Mouse (Mus musculus): ENCODE data around the gene Zfp13.
"Not testable (repeated sequence)": the region's sequence is repeated elsewhere in the genome, so short reads cannot be mapped to it uniquely, and the experiment has no call there.

The Zfp13 gene

DNA sequence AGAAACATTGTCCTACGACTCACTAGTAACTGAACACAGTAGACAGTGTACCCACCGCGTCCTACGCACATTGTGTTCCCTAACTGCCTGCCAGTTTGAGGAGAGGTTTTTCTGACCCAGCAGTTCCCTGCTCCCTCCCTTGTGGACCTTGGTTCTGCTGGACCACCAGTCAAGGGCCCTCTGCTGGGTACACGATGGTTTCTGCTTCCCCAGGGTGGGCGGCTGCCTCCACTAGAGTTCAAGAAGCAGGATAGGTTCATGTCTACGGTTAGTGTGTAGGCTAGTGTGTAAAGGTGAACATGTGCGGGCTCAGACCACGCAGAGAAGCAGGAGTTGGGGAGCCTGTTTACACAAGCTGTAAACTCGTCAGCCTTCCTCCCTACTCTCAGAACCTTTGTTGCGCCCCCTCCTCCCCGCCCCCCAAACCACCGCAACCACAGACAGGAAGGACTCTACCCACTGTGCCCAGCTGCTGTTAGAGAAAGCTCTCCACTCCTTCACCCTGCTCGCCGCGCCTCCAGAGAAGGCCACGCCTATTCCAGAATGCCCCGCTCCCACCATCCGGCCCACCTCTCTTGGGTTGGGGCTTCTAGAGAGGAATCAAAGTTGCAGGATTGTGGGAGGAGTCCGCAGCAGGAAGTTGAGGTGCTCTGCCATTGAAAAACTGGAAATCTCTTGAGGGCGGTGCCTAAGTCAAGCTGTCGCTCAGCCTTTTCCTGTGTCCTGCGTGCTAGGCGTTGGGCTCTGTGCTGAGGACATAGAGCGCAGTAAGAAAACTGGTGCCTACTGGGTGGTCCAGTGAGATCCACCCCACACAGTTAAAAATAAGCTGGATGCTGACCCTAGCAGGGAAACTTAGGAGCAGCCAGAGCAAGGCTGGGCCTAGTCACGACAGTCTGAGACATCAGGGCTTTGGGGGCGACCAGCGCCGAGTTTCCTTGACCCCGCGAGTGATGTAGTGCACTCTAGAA is at the start of gene Zfp13:
Gene Zfp13 (minus strand): TSS at position 906 of the 971 bp plus-strand sequence.
- DNase-seq (ENCODE audit: low spot score), result peak; percentile 89

DNA sequence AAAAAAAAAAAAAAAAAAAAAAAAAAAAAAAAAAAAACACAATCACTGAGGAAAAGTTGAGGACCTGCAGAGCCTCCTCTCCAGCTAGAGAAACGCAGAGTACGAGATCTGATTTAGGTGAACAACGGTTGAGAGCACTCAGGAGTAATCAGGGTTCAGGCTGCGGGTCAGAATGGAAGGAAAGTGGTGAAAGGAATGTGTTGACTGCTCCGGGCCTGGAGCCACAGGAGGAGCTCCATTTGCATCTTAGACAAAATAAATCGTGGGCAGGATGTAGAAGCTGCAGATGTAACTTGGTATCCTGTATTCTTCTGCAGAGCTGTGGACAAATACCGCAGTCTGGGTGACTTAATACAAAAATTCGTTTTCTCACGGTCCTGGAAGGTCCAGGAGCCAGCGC is 46.6 kb upstream of the Zfp13 start:
- no peak for DNase-seq (ENCODE audit: low spot score)

DNA sequence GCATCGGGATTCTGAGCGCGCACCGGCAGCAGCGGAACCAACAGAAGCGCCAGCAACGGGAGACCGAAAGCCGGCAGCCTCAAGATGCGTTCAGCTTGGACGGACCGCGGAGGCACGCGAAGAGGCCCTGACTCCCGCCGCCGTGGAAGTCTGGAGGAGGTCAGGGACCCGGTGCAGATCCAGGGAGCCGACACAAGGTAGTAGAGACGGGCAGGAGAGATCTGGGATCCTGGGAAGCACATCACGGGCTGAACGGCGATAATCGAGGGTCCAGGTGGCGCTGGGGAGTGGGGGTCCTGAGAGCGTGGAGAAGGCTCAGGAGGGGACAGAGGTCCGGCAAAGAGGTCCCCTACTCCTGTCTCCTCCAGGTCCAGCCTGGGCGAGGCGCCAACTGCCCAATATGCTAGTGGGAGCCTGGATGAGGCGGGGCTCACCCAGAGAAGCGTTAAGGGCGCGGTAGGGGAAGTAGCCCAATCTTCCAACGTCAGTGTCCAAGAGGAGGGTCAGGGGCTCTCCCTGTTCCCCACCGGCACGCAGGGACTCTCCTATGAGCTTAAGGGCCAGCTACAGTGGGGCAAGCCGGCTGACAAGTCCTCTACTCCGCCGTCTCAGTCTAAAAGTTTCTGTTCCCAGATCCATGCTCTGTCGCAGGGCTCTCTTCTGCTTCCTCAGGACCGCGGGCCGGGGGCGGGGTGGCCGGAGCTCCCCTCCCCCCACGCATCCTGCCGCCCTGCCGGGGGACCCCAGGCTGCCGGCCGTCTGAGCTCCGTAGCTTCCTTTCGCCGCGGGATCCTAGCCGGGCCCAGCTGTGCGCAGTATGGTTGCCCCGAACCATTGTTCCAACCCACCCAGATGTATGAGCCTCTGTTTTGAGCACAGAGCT is 45.6 kb upstream of the Zfp13 start, which contains the start of gene Mmp25:
Gene Mmp25 (minus strand): TSS at position 665 of the 883 bp plus-strand sequence.
- DNase-seq (ENCODE audit: low spot score), result no peak

DNA sequence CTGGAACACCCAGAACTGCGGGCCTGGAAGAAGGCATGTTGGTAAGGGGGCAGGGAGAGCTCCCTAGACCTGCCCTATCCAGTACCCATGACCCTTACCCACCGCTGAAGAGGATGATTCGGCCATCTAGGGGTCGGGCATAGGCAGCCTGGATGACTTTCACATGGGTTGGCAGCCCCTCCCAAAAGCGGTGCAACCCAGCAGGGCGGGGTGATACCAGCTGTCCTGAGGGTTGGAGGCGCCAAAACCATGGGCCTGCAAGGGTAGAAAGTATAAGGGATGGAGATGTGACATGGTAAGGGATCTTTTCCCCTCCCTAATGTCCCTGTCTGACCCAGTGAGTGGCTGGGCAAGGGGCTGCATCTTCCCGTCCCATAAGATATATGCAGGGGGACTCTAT is 32.0 kb upstream of the Zfp13 start:
- no peak for DNase-seq (ENCODE audit: low spot score)

DNA sequence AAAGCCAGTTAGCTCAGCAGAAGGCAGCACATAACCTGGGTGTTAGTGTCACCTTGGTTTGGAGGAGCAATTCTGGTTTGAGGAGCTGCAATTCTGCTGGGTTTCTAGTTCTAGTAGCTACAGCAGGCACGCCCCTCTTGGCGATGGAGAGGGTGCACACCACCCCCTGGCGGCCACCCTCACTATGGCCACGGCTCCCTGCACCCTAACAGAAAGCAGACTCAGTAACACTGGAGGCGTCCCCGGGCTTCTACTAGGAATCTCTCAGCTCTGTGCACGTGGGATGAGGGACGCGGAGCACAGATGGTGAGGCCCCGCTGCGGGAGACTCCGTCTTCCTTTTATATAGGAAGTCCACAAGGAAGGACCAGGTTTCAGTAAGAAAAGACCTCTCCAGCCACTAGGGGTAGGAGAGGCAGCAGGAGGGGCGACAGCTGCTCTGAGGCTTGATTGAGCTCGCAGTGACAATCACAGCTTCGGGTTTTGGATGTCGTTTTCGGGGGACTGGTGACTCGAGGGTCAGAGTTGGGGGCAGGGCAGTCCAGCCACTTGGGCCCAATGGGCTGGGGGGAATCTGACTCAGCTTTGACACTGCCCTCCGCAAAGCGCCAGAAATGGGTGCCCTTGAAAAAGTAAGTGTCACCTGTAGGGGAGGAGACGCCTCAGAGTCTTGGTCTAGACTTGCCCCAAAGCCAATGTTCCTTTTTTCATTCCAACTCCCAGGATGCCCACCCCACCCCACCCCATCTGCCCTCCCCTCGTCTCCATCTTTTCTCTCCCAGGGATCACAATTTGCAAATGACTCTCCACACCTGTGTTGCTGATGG is 31.1 kb upstream of the Zfp13 start:
- DNase-seq (ENCODE audit: low spot score), result peak; percentile 58

DNA sequence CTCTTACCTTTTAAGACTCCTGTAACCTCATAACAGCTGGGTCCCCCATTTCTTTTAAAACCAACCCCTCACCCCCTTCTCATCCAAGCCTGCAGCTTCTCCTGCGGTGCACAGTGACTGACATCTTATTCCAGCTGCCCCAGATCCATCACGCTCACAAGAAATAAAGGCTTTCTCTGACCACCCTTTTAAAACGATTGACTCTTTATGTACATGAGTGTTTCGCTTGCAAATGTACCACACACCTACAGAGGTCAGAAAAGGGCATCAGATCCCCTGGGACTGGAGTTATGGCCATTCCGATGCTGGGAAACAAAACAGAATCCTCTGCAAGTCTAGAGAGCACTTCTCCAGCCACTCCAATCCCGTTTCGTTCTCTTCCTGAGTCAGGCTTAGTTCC is 28.5 kb upstream of the Zfp13 start:
- no peak for DNase-seq (ENCODE audit: low spot score)

DNA sequence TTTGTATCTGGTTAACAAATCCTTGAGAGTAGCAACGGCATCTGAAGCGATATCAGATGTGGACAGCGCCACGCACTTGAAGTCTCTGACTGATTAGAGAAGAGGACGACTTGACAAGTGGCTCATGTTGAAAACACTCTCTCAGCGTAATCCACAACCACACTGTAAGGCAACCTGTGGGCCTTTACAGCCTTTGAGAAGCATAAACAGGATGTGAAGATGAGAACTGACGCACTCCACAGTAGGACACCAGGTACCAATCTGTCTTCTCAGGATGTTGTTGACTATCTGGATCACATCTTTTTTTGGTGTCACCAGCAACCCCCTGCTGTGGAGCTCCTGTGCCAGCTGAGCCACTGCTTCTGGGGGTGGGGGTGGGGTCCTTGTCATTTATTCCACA is 21.1 kb upstream of the Zfp13 start:
- DNase-seq (ENCODE audit: low spot score), result no peak

DNA sequence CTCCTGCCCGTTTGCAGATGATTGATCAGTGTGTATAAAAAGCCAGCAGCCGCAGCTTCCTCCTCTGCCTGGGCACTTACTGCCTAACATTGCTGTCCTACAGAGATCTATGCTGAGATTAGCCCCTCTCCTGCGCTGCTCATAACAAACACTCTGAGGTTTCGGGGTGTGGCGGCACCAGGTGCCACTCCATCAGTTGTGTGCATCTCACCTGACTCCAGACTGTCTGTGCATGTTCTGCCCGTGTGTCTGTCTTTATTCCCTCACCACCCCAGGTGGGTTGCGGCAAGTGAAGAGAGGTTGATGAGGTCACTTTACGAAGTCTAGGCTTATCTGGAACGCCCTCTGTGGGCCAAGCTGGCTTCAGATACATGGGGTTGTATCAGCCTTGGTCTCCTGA is 17.8 kb upstream of the Zfp13 start:
- DNase-seq (ENCODE audit: low spot score), result no peak

DNA sequence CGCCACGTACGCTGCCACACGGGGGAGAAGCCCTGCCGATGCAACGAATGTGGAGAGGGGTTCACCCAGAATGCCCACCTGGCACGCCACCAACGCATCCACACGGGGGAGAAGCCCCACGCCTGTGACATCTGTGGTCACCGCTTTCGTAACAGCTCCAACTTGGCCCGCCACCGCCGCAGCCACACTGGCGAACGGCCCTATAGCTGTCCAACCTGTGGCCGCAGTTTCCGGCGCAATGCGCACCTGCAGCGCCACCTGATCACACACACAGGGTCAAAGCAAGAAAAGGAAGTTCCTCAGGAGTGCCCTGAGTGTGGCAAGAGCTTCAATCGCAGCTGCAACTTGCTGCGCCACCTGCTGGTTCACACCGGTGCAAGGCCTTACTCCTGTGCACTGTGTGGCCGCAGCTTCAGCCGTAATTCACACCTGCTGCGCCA is 11.1 kb upstream of the Zfp13 start:
- DNase-seq (ENCODE audit: low spot score), result peak; percentile 68

DNA sequence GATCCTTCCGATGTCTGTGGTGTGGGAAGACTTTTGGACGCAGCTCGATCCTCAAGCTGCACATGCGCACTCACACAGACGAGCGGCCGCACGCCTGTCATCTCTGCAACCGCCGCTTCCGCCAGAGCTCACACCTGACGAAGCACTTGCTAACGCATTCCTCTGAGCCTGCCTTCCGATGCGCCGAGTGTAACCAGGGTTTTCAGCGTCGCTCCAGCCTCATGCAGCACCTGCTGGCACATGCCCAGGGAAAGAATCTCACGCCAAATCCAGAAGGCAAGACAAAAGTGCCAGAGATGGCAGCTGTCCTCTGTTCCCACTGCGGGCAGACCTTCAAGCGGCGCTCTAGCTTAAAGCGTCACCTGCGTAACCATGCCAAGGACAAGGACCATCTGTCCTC is 10.3 kb upstream of the Zfp13 start:
- DNase-seq (ENCODE audit: low spot score), result no peak

DNA sequence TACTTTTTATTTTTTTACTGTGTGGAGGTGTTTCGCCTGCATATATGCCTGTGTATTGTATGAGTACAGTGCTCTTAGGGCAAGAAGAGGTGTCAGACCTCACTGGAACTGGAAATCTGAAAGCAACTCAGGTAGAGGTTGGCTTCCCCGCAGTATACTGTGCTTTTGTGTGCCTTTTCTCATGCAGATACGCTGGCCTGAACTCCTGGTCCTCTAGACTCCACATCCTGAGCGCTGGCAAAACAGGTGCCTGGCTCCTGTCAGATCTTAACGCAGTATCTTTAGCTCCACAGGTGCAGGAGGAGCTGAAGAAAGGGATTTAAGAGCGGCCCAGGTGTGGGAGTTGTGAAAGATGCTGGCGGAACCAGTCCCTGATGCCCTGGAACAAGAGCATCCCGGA is 5.9 kb upstream of the Zfp13 start:
- no peak for DNase-seq (ENCODE audit: low spot score)

DNA sequence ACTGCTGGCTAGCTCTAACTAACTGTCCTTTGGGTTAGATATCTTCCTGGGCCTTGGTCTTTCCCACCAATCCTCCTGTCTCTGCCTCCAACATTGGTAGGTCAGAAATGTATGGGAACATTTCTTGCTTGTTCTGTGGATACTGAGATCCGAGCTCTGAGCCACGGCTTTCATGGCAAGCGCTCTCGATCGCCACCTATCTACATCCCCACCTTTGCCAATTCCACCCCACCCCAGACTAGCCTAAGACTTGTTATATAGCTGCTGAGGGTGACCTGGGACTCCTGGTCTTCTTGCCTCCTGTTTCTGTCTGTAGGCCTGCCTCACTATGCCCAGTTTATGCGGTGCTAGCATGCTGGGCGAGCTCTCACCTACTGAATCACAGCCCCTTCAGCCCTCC is 5.1 kb upstream of the Zfp13 start:
- DNase-seq (ENCODE audit: low spot score), result no peak

DNA sequence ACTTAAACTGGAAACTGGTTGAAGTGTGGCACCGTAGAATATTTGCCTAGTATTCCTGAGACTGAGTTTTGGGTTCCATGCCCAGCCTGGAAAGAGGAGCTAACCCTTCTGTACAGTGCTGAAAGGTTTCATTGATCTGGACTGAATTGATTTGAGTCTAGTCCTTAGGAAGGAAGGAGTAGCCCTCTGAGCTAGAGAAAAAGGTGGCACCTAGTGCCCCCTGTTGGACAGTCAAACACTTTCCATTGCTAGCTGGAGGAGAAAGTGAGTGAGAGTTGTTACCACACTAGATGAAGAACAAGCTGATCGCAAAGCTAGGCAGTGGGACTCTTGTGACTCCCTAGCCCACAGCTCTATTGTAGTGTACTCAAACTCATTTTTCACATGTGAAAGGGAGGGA is 4.3 kb upstream of the Zfp13 start:
- DNase-seq (ENCODE audit: low spot score), result no peak

DNA sequence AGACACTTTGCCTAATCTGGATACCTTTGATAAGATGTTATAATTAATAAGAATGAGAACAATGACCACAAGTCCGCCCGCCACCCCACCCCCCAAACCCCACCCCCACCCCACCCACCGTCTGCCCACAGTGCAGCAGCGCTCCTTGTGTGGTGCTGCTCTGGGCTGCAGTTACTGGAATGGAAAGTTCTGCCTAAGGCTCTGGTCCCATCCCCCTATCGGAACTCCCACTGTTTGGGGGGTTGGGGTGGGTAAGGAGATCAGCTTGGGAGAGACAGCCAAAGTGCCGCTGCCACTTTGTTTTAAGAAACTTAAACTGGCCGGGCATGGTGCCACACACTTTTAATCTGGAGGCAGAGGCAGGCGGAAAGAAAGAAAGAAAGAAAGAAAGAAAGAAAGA is 3.8 kb upstream of the Zfp13 start:
- no peak for DNase-seq (ENCODE audit: low spot score)

DNA sequence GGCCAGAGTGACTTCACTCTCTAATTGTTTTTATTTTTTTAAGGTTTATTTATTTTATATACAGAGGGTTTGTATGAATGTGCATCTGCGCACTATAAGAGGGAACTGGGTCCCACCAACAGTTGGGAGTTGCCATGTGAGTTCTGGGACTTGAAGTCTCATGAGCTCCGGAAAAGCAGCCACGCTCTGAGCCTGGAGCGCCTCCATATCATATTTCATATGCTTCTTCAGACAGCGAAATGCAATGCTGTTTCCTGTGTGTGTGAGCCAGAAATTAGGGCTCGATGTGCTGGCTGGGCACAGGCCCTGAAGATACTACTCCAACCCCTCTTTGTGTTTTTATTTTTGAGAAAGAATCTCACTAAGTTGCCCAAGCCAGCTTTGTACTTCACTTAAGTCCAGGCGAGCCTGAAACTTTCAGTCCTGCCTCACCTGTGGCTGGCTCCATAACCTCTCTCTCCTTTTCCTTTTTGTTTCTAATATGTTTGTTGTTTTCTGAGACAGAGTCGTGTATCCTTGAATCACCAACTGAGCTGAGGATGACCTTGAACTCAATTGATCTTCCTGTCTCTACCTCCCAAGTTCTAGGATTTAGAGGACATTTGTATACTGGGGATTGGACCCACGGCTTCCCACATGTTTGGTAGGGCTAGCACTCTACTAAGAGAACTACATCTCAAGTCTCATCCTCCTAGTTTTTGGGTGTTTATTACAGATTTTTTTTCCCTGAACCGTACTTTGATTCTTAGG is 2.7 kb upstream of the Zfp13 start:
- DNase-seq (ENCODE audit: low spot score), result no peak

DNA sequence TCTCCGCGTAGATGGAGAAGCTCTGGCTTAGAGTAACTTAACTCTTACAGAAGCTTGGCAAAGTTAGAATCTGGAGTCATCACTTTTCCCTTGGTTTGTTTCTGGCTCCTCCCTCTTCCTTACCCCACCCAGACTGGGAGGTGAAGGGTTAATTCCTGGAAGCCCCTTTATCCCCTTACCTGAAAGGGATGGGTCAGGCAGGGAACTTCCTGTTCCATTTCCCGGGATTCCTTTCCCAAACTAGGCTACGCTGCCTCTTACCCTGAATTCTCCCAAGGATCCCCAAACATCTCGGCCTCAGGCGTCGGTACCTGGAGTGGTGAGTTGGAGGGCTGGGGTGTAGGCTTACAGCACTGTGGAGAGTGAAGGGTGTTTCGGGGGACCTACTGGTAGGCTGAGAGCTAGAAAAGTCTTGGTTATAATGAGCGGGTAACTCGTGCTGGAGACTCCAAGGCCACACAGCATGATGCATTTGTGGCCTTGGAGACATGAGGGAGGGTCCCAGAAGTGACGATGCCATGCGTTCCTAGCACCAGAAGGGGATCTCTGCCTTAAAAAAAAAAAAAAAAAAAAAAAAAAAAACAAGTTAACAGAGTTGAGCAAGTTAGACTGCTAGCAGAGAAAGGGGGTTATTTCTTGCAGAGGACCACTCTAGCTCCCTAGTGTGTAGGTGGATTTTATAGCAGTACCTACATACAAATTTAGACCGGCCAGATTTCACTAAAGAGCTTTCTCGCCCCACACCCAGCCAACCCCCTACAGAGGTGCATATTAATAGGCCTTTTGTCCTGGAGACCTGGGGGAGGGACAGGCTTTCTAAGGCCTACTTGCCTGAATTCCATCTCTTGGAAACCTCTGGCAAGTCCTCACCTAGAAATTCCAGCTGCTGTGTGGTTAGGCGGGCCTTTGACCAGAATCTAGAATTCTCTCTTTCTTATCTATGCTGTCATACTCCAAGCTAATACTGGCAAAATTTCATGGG is 1.6 kb upstream of the Zfp13 start, which contains the start of gene Zscan10:
Gene Zscan10 (plus strand): TSS at position 216 of the 982 bp plus-strand sequence.
- no peak for DNase-seq (ENCODE audit: low spot score)

DNA sequence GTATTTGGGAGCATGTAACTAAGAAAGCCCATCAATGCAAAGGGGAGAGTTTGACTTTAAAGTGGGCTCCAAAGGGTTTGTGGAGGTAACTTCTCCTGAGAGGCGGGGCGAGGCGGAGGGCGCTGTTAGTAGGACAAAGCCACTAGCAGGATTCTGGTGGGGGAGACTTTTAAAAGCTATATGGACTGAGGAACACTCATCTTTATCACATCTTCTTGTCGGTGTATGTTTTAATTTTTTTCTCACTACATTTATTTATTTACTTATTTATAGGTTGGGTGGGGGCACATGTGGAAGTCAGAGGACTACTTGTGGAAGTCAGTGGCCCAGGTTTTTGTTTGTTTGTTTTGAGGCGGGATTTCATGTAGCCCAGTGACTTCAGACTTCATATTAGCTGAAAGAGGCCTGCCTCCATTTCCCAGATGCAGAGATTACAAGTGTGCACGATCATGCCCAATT is 347 bp upstream of the Zfp13 start:
- DNase-seq (ENCODE audit: low spot score), result no peak

DNA sequence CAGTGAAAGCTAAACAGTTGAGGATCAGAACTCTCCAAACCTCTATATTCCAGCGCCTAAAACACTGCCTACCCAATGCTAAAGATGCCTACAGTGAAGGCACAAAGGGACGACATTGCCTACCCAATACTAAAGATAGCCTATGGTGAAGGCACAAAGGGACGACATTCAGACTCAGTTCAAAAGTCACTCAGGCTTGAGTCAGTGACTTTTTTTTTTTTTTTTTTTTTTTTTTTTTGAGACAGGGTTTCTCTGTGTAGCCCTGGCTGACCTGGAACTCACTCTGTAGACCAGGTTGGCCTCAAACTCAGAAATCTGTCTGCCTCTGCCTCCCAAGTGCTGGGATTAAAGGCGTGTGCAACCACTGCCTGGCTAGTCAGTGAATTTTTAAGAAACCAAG is 4.1 kb downstream of the Zfp13 start:
- DNase-seq (ENCODE audit: low spot score), result not testable (repeated sequence)

DNA sequence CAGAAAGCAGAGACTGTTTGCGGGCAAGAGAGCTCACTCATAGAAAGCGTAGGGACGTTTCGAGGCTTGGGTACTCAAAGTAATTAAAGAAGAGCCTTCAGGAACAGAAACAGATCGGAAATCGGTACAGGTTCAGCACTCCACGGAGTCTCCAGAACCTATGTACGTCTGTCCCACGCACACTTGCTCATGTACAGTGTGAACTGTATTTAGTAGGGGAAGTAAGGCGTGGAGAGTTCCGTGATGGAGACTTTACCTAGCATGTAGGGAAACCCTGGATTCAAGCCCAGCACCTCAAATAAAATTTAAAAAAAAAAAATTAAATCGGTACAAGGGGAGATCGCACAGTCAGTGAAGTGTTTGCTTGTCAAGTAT is 6.4 kb downstream of the Zfp13 start:
- DNase-seq (ENCODE audit: low spot score), result no peak
